Mouse (Mus musculus): ENCODE data around the gene Rccd1. TPM values are rescaled to one million over a fixed set of nuclear protein-coding genes. Genes with fewer than 3 reads are reported as not detected.
A peak's percentile ranks its signal among the peaks of the same experiment; 100 is the strongest.

The Rccd1 gene
- total RNA-seq, 2 experiments from 2014 or later, result 11.3 to 14.3 TPM

DNA sequence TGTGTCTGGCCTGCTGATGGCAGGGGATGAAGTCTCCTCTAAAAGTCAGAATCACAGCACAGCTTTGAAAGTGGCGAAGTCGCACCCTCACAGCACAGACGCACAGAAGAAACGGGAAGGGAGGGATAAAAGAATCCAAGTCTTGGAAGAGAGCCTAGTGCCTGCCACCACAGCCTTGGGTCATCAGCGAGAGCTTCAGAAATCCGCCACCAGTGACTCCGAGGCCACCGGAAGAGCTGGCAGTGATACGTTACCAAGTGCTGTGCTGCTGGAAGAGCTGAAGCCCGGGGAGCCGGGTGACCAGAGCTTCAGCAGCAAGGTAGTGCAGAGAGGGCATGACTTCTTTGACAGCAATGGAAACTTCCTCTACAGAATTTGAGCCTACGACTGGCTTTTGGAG is 59.6 kb downstream of the Rccd1 start:
- ATAC-seq (replicated peaks; ENCODE audit: poor library complexity), result no peak

DNA sequence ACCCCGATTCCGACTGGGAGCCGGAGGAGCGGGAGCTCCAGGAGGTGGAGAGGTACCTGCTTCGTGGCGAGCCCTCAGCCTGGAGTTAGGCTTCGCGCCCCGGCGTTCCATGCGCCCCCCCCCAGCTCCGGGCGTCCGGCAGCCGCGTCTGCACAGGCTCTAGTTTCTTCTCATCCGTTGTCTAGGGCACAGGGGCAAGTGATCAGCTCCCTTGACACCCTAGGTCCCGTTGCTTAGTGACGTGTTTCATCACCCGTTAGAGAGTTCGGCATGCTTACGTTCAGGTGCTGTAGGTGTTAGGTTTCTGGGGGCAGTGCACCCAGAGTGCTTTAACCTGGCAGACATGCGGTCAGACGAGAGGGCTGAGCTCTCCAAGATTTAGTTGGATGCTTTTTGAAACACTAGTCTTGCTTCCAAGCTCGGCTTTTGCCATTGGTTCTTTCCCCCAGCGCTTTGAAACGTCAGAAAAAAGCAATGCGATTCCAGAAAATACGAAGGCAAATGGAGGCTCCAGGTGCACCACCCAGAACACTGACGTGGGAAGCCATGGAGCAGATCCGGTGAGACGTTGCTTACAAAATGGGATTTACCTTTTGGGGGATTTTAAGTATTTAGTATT is 62.8 kb downstream of the Rccd1 start:
- ATAC-seq (replicated peaks; ENCODE audit: poor library complexity), result peak; percentile 52

DNA sequence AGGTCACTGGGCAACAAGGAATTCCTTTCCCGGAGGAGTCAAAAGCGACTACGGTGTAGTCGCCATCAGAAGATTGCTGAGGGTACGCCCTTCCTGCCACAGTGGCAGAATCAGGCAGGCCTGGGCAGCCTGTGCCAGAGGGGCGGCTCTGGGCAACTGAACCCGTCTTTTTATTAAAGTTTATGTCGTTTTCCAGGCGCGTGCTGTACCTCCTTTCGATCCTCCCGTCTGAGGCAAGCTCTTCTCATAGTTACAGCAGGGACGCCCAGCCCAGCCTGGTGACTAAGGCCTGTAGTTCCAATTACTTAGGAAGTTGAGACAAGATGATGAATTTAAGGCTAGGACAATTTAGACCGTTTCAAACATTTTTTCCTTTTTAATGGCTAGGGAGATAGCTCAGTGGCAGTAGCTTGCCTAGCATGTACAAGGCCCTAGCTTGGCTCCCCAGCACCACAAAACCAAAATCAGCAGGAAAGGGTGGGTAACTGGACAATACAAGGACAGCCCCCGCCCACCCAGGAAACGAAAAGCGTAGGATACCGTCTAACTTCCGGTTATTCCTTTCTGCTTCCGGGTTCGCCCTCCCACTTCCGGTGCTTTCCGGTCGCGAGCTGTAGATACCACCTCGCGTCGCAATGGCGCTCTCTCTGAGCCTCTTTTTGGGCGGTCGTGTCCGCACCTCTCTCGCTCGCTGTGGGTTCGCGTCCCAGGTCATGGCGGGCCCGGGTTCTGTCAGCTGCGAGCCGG is 63.5 kb downstream of the Rccd1 start, which contains the start of gene Ngrn:
Gene Ngrn, plus strand, starts transcription at position 591 of the 747 bp plus-strand sequence.
- peak; percentile 95 for ATAC-seq (replicated peaks; ENCODE audit: poor library complexity)

DNA sequence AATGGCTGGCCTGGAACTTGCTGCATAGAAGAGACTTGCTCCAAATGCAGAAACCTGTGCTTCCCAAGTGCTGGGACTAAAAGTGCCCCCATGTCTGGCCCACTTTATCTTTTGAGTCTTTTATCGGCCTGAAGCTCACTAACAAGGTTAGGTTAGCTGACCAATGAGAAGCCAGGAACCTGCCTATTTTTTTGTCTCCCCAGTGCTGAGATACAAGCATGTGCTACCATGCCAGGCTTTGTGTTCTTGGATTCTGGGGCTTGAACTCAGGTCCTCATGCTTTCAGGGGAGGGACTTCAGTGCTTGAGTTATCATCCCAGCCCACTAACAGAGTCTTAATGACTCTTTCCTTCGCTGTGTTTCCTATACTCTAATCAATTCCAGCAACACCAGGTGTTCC is 66.5 kb downstream of the Rccd1 start:
- ATAC-seq (replicated peaks; ENCODE audit: poor library complexity), result no peak

DNA sequence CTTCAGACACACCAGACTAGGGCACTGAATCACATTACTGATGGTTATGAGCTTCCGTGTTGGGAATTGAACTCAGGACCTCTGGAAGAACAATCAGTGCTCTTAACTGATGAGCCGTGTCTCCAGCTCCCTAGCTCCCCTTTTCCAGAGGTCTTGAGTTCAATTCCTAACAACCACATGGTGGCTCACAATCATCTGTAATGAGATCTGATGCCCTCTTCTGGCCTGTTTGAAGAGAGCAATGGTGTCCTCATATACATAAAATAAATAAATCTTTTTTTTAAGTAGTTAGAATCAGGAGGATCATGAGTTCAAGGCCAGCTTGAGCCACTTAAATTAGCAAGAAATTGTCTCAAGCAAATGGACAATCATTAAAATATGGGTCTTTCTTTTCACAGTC is 68.3 kb downstream of the Rccd1 start:
- ATAC-seq (replicated peaks; ENCODE audit: poor library complexity), result no peak

DNA sequence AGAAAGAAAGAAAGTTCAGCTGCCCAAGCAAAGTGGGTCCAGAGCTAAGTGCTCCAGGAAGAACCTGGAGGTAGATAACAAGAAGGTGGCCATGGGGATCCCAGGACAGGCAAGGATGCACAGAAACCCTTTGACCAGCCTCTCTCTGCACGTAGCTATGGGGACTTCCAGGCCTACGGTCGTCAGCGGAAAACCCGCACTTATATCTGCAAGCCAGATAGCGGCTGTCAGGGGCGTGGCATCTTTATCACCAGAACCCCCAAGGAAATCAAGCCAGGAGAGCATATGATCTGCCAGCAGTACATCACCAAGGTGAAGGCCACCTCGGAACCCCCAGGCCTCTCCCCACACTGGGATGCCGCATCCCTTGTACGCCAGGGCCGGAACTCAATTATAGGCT is 71.4 kb downstream of the Rccd1 start:
- ATAC-seq (replicated peaks; ENCODE audit: poor library complexity), result peak; percentile 54

DNA sequence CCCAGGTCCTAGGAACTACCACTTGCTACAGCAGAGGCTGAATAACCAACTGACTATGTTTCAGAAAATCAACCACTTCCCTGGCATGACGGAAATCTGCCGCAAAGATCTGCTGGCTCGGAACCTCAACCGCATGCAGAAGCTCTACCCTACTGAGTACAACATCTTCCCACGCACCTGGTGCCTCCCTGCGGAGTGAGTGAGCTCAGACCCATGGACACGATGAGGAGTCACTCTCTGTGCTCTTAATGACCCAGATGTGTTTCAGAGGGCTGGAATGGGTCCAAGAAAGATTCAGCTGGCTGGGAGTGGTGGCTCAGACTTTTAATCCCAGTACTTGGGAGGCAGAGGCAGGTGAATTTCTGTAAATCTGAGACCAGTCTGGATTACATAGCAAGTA is 71.8 kb downstream of the Rccd1 start:
- no peak for ATAC-seq (replicated peaks; ENCODE audit: poor library complexity)

DNA sequence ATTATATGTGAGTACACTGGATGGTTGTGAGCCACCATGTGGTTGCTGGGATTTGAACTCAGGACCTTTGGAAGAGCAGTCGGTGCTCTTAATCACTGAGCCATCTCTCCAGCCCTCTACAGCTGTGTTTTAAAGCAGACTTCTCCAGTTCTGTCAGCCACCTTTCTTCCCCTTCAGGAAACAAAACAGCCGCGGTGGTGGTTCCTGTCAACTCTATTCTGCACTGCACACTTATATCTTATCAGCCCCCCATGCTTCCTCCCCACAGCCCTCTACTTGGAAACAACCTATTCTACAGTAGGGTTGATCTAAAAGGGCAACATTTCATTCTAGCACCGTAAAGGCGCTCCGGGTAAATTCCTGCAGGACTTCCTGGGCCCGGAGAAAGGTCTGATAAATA is 77.4 kb downstream of the Rccd1 start:
- ATAC-seq (replicated peaks; ENCODE audit: poor library complexity), result no peak

DNA sequence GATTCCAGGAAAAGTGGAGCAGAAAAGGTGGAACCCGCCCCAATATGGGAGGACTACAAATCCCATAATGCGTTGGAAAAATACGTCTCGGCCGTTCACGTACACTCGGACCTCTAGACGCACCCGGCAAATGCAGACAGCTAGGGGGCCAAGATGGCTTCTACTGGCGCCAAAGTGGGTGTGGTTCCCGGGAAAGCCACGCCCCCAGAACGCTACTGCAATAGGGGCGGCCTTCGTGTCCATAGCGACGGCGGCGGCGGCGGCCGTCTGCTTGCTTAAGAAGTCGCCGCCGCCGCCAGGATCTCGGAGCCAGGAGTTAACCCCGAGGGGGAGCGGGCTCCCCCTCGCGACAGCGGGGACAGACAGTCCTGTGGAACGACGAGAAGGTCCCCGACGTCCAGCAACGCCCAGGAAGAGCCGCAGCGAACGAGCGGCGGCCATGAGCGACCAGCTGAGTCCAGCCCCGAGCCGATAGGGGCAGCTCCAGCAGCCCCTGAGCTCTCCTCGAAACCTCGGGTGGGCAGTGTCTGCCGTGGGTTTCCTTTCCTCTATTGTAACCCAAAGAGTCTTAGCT is 78.0 kb downstream of the Rccd1 start, which contains the start of gene Ttll13:
Gene Ttll13, plus strand, starts transcription at position 229 of the 574 bp plus-strand sequence.
- ATAC-seq (replicated peaks; ENCODE audit: poor library complexity), result peak; percentile 98

DNA sequence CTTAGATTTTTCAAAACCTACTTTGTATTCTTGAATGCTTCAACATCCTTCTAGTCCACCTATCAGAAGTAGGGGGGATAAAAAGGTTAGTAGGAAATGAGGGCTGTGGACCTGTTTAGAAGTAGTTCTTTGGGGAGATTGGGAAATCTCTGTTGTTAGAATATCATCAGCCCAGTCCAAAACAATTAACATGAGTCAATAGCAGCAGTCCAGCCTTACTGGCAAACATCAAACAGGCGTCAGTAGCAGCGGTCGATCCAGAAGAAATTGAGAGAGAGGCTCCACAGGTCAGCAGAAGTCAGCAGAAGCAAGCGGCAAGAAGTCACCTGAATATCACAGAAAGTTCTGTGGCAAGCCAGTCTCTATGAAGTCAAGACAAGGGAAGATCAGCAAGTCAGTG is 79.4 kb downstream of the Rccd1 start:
- ATAC-seq (replicated peaks; ENCODE audit: poor library complexity), result no peak

Other genes starting within 250 kb of the Rccd1 start
- 267 and 274 TPM in 2 replicates for gene Idh2, start 209.1 kb downstream of the Rccd1 start, total RNA-seq (2015)
- 276 and 284 TPM in 2 replicates for gene Idh2, start 209.1 kb downstream of the Rccd1 start, total RNA-seq (2017)
- 6.6 and 7.7 TPM in 2 replicates for gene Sema4b, start 137.6 kb downstream of the Rccd1 start, total RNA-seq (2015)
- 5.3 and 8.1 TPM in 2 replicates for gene Sema4b, start 137.6 kb downstream of the Rccd1 start, total RNA-seq (2017)
- 65.0 and 67.2 TPM in 2 replicates for gene Cib1, start 91.6 kb downstream of the Rccd1 start, total RNA-seq (2015)
- 32.7 and 43.8 TPM in 2 replicates for gene Cib1, start 91.6 kb downstream of the Rccd1 start, total RNA-seq (2017)
- 7.1 TPM in 2 replicates for gene Gdpgp1, start 91.6 kb downstream of the Rccd1 start, total RNA-seq (2015)
- gene Gdpgp1, start 91.6 kb downstream of the Rccd1 start, total RNA-seq (2017), result 2.0 and 2.4 TPM in 2 replicates
- gene Ttll13, start 78.1 kb downstream of the Rccd1 start, total RNA-seq (2015), result 1.5 TPM in 1 of 2 replicates, not detected in the other
- gene Ttll13, start 78.1 kb downstream of the Rccd1 start, total RNA-seq (2017), result not detected in 2 replicates
- 27.6 and 29.4 TPM in 2 replicates for gene Ngrn, start 63.2 kb downstream of the Rccd1 start, total RNA-seq (2015)
- 24.6 and 25.9 TPM in 2 replicates for gene Ngrn, start 63.2 kb downstream of the Rccd1 start, total RNA-seq (2017)
- gene Vps33b, start 54.8 kb downstream of the Rccd1 start, total RNA-seq (2015), result 29.0 and 39.9 TPM in 2 replicates
- gene Vps33b, start 54.8 kb downstream of the Rccd1 start, total RNA-seq (2017), result 19.7 and 32.0 TPM in 2 replicates
- gene Prc1, start 30.0 kb downstream of the Rccd1 start, total RNA-seq (2015), result 94.9 and 96.2 TPM in 2 replicates
- gene Prc1, start 30.0 kb downstream of the Rccd1 start, total RNA-seq (2017), result 152 and 153 TPM in 2 replicates
- 5.4 TPM in 2 replicates for gene Unc45a, start 16.6 kb upstream of the Rccd1 start, total RNA-seq (2015)
- 15.6 and 16.6 TPM in 2 replicates for gene Unc45a, start 16.6 kb upstream of the Rccd1 start, total RNA-seq (2017)
- gene Hddc3, start 18.6 kb upstream of the Rccd1 start, total RNA-seq (2015), result 15.1 and 20.4 TPM in 2 replicates
- gene Hddc3, start 18.6 kb upstream of the Rccd1 start, total RNA-seq (2017), result 9.1 and 24.0 TPM in 2 replicates
- 31.2 and 32.6 TPM in 2 replicates for gene Man2a2, start 46.9 kb upstream of the Rccd1 start, total RNA-seq (2015)
- 37.9 and 44.0 TPM in 2 replicates for gene Man2a2, start 46.9 kb upstream of the Rccd1 start, total RNA-seq (2017)
- gene Fes, start 63.5 kb upstream of the Rccd1 start, total RNA-seq (2015), result 117 and 126 TPM in 2 replicates
- gene Fes, start 63.5 kb upstream of the Rccd1 start, total RNA-seq (2017), result 97.6 and 158 TPM in 2 replicates
- gene Furin, start 81.0 kb upstream of the Rccd1 start, total RNA-seq (2015), result 13.8 and 15.6 TPM in 2 replicates
- gene Furin, start 81.0 kb upstream of the Rccd1 start, total RNA-seq (2017), result 7.2 and 10.2 TPM in 2 replicates
- 60.4 and 76.5 TPM in 2 replicates for gene Blm, start 210.7 kb upstream of the Rccd1 start, total RNA-seq (2015)
- 36.9 and 56.7 TPM in 2 replicates for gene Blm, start 210.7 kb upstream of the Rccd1 start, total RNA-seq (2017)